Mouse (Mus musculus): ENCODE data around the gene Sel1l3.

The Sel1l3 gene

GRCm38 (mm10) chr5:53172908-53173307 is 40.8 kb downstream of the Sel1l3 start:
- DNase-seq, result peak in 1 of 2 experiments; percentile 60

GRCm38 (mm10) chr5:53172256-53172636 is 41.5 kb downstream of the Sel1l3 start:
- DNase-seq, result no peak

- peak in 1 of 2 experiments; percentile 48 for DNase-seq
Observed at GRCm38 (mm10) chr5:53171611-53172255, 42.0 kb downstream of the Sel1l3 start.

- DNase-seq, result no peak
Observed at GRCm38 (mm10) chr5:53167564-53167963, 46.2 kb downstream of the Sel1l3 start.

GRCm38 (mm10) chr5:53165672-53166071 is 48.1 kb downstream of the Sel1l3 start:
- DNase-seq, result no peak

GRCm38 (mm10) chr5:53162436-53162835 is 51.3 kb downstream of the Sel1l3 start:
- peak; percentile 59 to 70 for DNase-seq

GRCm38 (mm10) chr5:53161506-53162186 is 52.1 kb downstream of the Sel1l3 start:
- DNase-seq, result peak; percentile 94

GRCm38 (mm10) chr5:53160207-53160606 is 53.5 kb downstream of the Sel1l3 start:
- no peak for DNase-seq

GRCm38 (mm10) chr5:53159631-53160030 is 54.1 kb downstream of the Sel1l3 start:
- peak; percentile 47 to 54 for DNase-seq

GRCm38 (mm10) chr5:53159166-53159565 is 54.6 kb downstream of the Sel1l3 start:
- DNase-seq, result no peak

GRCm38 (mm10) chr5:53155985-53156679 is 57.6 kb downstream of the Sel1l3 start:
- DNase-seq, result no peak

GRCm38 (mm10) chr5:53154501-53154900 is 59.2 kb downstream of the Sel1l3 start:
- peak; percentile 70 to 73 for DNase-seq

GRCm38 (mm10) chr5:53154078-53154477 is 59.6 kb downstream of the Sel1l3 start:
- DNase-seq, result no peak

- DNase-seq, result peak in 1 of 2 experiments; percentile 28
Observed at GRCm38 (mm10) chr5:53153144-53153543, 60.6 kb downstream of the Sel1l3 start.

GRCm38 (mm10) chr5:53151379-53151960 is 62.3 kb downstream of the Sel1l3 start:
- no peak for DNase-seq

GRCm38 (mm10) chr5:53148960-53149685 is 64.6 kb downstream of the Sel1l3 start:
- DNase-seq, result peak; percentile 78

- DNase-seq, result peak; percentile 48 to 59
Observed at GRCm38 (mm10) chr5:53148160-53148923, 65.4 kb downstream of the Sel1l3 start.

GRCm38 (mm10) chr5:53147418-53147817 is 66.3 kb downstream of the Sel1l3 start:
- DNase-seq, result no peak

- DNase-seq, result no peak
Observed at GRCm38 (mm10) chr5:53146684-53147061, 67.1 kb downstream of the Sel1l3 start.

GRCm38 (mm10) chr5:53146049-53146683 is 67.6 kb downstream of the Sel1l3 start:
- no peak for DNase-seq

GRCm38 (mm10) chr5:53142587-53142986 is 71.1 kb downstream of the Sel1l3 start:
- peak; percentile 86 to 93 for DNase-seq

Measured in cerebellum, postnatal 25 days (tissue).